Mouse (Mus musculus): ENCODE measurements around the gene Casp8.

DNA sequence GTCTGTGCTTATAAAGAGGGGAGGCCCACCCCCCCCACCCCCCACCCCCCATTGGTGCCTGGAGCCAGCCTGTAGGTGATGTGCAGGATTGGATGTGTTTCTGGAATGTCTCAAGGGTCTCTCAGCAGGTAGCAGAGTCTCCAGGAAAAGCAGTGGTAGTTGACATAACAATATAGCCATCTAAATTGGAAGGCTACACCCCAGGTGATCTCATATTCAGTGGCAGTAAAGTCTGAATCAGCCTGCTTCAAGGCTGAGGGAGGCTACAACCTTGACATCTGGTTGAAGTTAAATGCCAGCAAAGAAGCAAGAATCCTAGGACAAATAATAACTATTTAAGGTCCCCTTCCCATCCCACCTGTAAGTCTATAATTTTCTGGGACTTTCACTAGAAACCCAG lies 26.0 kb upstream of the Casp8 start:
- TF ChIP-seq BHLHE40 (IDR thresholded peaks at IDR 0.05; ENCODE audit: borderline replicate concordance, low read depth, low read length) (no peak), CTCF (IDR thresholded peaks at IDR 0.05 in 2 of 3, conservative IDR thresholded peaks at IDR 0.05 in 1 of 3; ENCODE audit: control insufficient read depth in 1 of 3, insufficient read depth in 1 of 3, low read depth in 2 of 3, low read length in 3 of 3, poor library complexity in 1 of 3, severe bottlenecking in 1 of 3) (no peak), POLR2A (IDR thresholded peaks at IDR 0.05; ENCODE audit: control insufficient read depth in 1 of 2, insufficient read depth in 1 of 2, low read depth in 1 of 2, low read length in 2 of 2, poor library complexity in 1 of 2) (no peak), POLR2AphosphoS5 (IDR thresholded peaks at IDR 0.05; ENCODE audit: borderline replicate concordance, low read depth, low read length) (no peak), MEF2A (IDR thresholded peaks at IDR 0.05; ENCODE audit: extremely low read depth, insufficient replicate concordance, low read depth, low read length, poor library complexity, severe bottlenecking) (no peak), GABPA (IDR thresholded peaks at IDR 0.05; ENCODE audit: low read depth, low read length) (no peak), CHD1 (IDR thresholded peaks at IDR 0.05; ENCODE audit: low read depth, low read length) (no peak), UBTF (IDR thresholded peaks at IDR 0.05; ENCODE audit: borderline replicate concordance, insufficient read depth, low read depth, low read length) (no peak), EP300 (IDR thresholded peaks at IDR 0.05; ENCODE audit: low read depth in 1 of 2, low read length in 2 of 2) (no peak)

Measured in MEL (cell line).